Mouse (Mus musculus) thymus, adult 2 months (tissue): ENCODE data around the gene Zfp488. TPM values are rescaled to one million over a fixed set of nuclear protein-coding genes. Genes with fewer than 3 reads are reported as not detected.

Experiments
- DNase-seq: peaks from one replicate; pipeline ENCODE4 v3.0.0; 2021
- H3K27ac ChIP-seq: fragments of 200-500 bp; 2 replicates; pipeline ENCODE4 v1.5.1; 2012; ENCODE audit warnings: low read length, control low read depth; ENCODE audit not compliant: control insufficient read depth, insufficient read depth
- H3K27me3 ChIP-seq: fragments of 200-500 bp; 2 replicates; pipeline ENCODE4 v1.6.1; 2012; ENCODE audit warnings: mild to moderate bottlenecking, low read length, moderate library complexity, mixed read lengths; ENCODE audit not compliant: control insufficient read depth, insufficient read depth
- H3K36me3 ChIP-seq: fragments of 200-500 bp; 2 replicates; pipeline ENCODE4 v1.6.1; 2012; ENCODE audit warnings: mild to moderate bottlenecking, low read length, moderate library complexity; ENCODE audit not compliant: control insufficient read depth, insufficient read depth
- H3K4me1 ChIP-seq: fragments of 200-500 bp; replicated peaks from 2 replicates; pipeline ENCODE4 v1.6.1; 2012; ENCODE audit warnings: low read length; ENCODE audit not compliant: control insufficient read depth, insufficient read depth
- H3K4me3 ChIP-seq: fragments of 200-500 bp; 2 replicates; pipeline ENCODE4 v1.5.1; 2012; ENCODE audit warnings: mild to moderate bottlenecking, low read length, control low read depth, moderate library complexity; ENCODE audit not compliant: control insufficient read depth, insufficient read depth
- CTCF ChIP-seq: fragments of 200-500 bp; IDR thresholded peaks from 2 replicates; pipeline ENCODE4 v1.5.1; 2012; ENCODE audit warnings: mild to moderate bottlenecking, control low read depth, low read length, moderate library complexity, borderline replicate concordance; ENCODE audit not compliant: control insufficient read depth, poor library complexity, insufficient read depth; ENCODE audit errors: extremely low read depth
- POLR2A ChIP-seq: fragments of 200-500 bp; IDR thresholded peaks from 2 replicates; pipeline ENCODE4 v1.6.1; 2012; ENCODE audit warnings: mild to moderate bottlenecking, low read length, control low read depth, moderate library complexity; ENCODE audit not compliant: control insufficient read depth, poor library complexity, insufficient read depth; ENCODE audit errors: extremely low read depth
- WGBS: fragments of 180-500 bp; shearing (Covaris S2); methylation state at CpG from one replicate; pipeline ENCODE4 v1.1.7; 2018; 5-methylcytosine and 5-hydroxymethylcytosine counted together
- polyA plus RNA-seq: library from polyadenylated mRNA; depleted of rRNA; stranded (reverse); fragments of >200 nt; gene quantifications from 2 replicates; pipeline ENCODE4 v1.2.3, GENCODE M21; 2012; rRNA removed

The Zfp488 gene
- polyA plus RNA-seq, 1 experiment = not detected

- no peaks in the 10 kb centered on the region for H3K27me3 ChIP-seq
- peak; percentile 21 for DNase-seq
- 69% methylated on average over 10 of the region's 10 CpGs for WGBS
- H3K27ac ChIP-seq = no peak overlapping the region
- H3K36me3 ChIP-seq = no peaks in the 10 kb centered on the region
- H3K4me1 ChIP-seq = no peaks in the 10 kb centered on the region
- TF ChIP-seq CTCF (no peak), POLR2A (no peak)
- no peak overlapping the region for H3K4me3 ChIP-seq
Observed at GRCm38 (mm10) chr14:33932935-33933703, 45.4 kb downstream of the Zfp488 start.

- Histone ChIP-seq H3K4me3 (no peak overlapping the region), H3K36me3 (no peaks in the 10 kb centered on the region), H3K27ac (no peak overlapping the region), H3K27me3 (no peaks in the 10 kb centered on the region), H3K4me1 (no peaks in the 10 kb centered on the region)
- DNase-seq = no peak
- 57% methylated on average over 17 of the region's 17 CpGs for WGBS
- no peak for TF ChIP-seq CTCF
Observed at GRCm38 (mm10) chr14:33931853-33932252, 46.7 kb downstream of the Zfp488 start.

GRCm38 (mm10) chr14:33923168-33924070, 55.1 kb downstream of the Zfp488 start, which contains the start of gene Gdf10:
Gene Gdf10, plus strand, starts transcription at chr14:33923587.
- DNase-seq = no peak
- Histone ChIP-seq H3K27ac (no peak within 1 kb of the TSS), H3K4me1 (no peaks in the 10 kb centered on the region), H3K27me3 (no peaks in the 10 kb centered on the region; the same call in 1 of the 2 replicates), H3K4me3 (no peak within 1 kb of the TSS), H3K36me3 (no peaks in the 10 kb centered on the region)
- TF ChIP-seq CTCF (no peak), POLR2A (no peak)
- 3% methylated on average over 85 of the region's 85 CpGs for WGBS

- TF ChIP-seq POLR2A (no peak), CTCF (no peak)
- no peak for DNase-seq
- WGBS = 26% methylated on average over 8 of the region's 8 CpGs
- Histone ChIP-seq H3K27ac (no peak overlapping the region), H3K36me3 (no peaks in the 10 kb centered on the region), H3K27me3 (no peaks in the 10 kb centered on the region; the same call in 1 of the 2 replicates), H3K4me3 (no peak overlapping the region), H3K4me1 (no peaks in the 10 kb centered on the region)
Observed at GRCm38 (mm10) chr14:33922771-33923167, 55.8 kb downstream of the Zfp488 start.

GRCm38 (mm10) chr14:33920727-33921559, 57.6 kb downstream of the Zfp488 start:
- no peak overlapping the region for H3K4me3 ChIP-seq
- H3K27me3 ChIP-seq = no peaks in the 10 kb centered on the region; the same call in 1 of the 2 replicates
- no peak for DNase-seq
- H3K27ac ChIP-seq = no peak overlapping the region
- H3K36me3 ChIP-seq = no peaks in the 10 kb centered on the region
- 64% methylated on average over 14 of the region's 14 CpGs for WGBS
- TF ChIP-seq POLR2A = no peak
- no peak for TF ChIP-seq CTCF
- no peaks in the 10 kb centered on the region for H3K4me1 ChIP-seq

Other genes starting within 250 kb of the Zfp488 start
- 2.3 and 2.4 TPM in 2 replicates for gene Gdf10, start 55.2 kb downstream of the Zfp488 start, polyA plus RNA-seq
- not detected in 2 replicates for gene Gdf2, start 37.7 kb downstream of the Zfp488 start, polyA plus RNA-seq
- gene Rbp3, start 24.8 kb downstream of the Zfp488 start, polyA plus RNA-seq = not detected in 2 replicates
- gene Gm30083, start 36.4 kb upstream of the Zfp488 start, polyA plus RNA-seq = not detected in 2 replicates
- 0.07 TPM in 1 of 2 replicates, not detected in the other for gene Gm5460, start 38.0 kb upstream of the Zfp488 start, polyA plus RNA-seq
- gene Antxrl, start 73.9 kb upstream of the Zfp488 start, polyA plus RNA-seq = 0.13 TPM in 1 of 2 replicates, not detected in the other
- 4.9 and 6.2 TPM in 2 replicates for gene Anxa8, start 107.2 kb upstream of the Zfp488 start, polyA plus RNA-seq
- not detected in 2 replicates for gene A630023A22Rik, start 124.0 kb upstream of the Zfp488 start, polyA plus RNA-seq
- 0.06 and 0.11 TPM in 2 replicates for gene Npy4r, start 173.7 kb upstream of the Zfp488 start, polyA plus RNA-seq
- 0.05 and 0.08 TPM in 2 replicates for gene Gprin2, start 222.9 kb upstream of the Zfp488 start, polyA plus RNA-seq
- 1.3 and 1.5 TPM in 2 replicates for gene Syt15, start 240.8 kb upstream of the Zfp488 start, polyA plus RNA-seq